8 mouse cellular contexts compared by ENCODE assay signal in the genomic region with DNA sequence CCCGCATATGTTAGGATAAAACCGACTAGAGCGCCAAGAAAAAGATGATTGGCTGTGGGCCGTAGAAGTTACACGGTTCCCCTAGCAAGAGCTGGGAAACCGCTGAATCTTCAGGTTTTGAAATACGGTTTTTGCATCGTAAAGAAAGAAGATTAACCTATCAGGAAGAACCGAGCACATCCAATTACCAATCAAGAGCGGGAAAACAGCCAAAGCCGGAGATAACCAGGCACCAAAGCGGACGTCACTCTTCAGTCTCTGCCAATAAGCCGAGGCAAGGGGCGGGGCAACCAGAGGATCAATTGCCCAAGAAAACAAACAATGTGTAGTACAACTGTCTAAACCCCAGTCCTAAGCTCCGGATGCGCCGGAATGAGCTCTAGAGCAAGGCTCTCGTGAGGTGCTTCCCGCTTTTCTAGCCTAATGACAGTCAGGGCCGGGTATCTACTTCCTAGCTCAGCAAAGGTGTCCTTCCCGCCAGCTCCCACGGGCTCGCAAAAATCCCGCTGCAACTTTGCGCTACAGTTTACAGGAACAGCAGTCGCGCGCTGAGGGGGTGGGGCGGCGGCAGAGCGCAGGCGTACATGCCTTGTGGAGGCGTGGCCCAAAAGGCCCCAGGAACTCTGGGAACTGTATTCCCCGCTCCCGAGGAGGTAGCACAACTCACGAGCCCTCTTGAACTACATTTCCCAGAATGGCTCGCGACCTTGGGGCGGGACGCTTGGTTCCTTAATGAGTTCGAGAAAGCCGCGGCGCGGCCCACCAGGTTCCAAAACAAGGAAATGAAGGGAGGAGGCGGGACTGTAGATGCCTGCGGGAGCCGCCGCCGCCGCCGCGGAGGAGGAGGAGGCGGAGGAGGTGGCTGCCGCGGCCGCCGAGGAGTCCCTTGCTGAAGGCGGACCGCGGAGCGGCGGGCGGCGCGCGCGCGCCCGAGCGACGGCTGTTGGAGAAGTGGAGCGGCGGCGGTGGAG. TPM values are rescaled to one million over a fixed set of nuclear protein-coding genes. Genes with fewer than 3 reads are reported as not detected.
DNase-seq lines count a peak whose midpoint lies in the region; ATAC-seq and TF ChIP-seq lines count a peak whose summit lies in the region.

No protein-coding gene starts in this region.

- under 1% methylated on average over 65 of the region's 76 CpGs for WGBS in forebrain, embryonic 11.5 days
- under 1% methylated on average over 75 of the region's 76 CpGs for WGBS in heart, embryonic 16.5 days
- under 1% methylated on average over 74 of the region's 76 CpGs for WGBS in liver, embryonic 15.5 days (ENCODE audit: insufficient replicate concordance)
- under 1% methylated on average over 76 of the region's 76 CpGs for WGBS in neural tube, embryonic 12.5 days

- H3K27me3 ChIP-seq in CH12.LX (replicated peaks): no peaks in the 10 kb centered on the region
- no peaks in the 10 kb centered on the region for H3K27me3 ChIP-seq in forebrain, embryonic 11.5 days (ENCODE audit: control insufficient read depth, insufficient read depth, low read length)
- no peaks in the 10 kb centered on the region for H3K27me3 ChIP-seq in heart, embryonic 16.5 days (ENCODE audit: control insufficient read depth, insufficient read depth, low read length)
- no peaks in the 10 kb centered on the region for H3K27me3 ChIP-seq in liver, embryonic 15.5 days
- no peaks in the 10 kb centered on the region for H3K27me3 ChIP-seq in neural tube, embryonic 12.5 days (replicated peaks)

- dilution Hi-C loops in CH12.LX (cut with MboI; ENCODE audit: extremely low pct_ligation_motif_present, extremely low pct_unique_long_range_greater_than_20kb, low sequenced_read_pairs): no loop called here

- peak overlapping the region; percentile 77 to 92 (median 89) for H3K4me3 ChIP-seq in CH12.LX (replicated peaks in 1 of 3; ENCODE audit: low read depth in 2 of 3, low read length in 2 of 3, poor library complexity in 1 of 3)
- peak overlapping the region; percentile 87 for H3K4me3 ChIP-seq in forebrain, embryonic 11.5 days (ENCODE audit: low read depth, low read length)
- H3K4me3 ChIP-seq in heart, embryonic 16.5 days (ENCODE audit: low read length): peak overlapping the region; percentile 96
- peak overlapping the region; percentile 97 for H3K4me3 ChIP-seq in liver, embryonic 15.5 days (replicated peaks)
- peak overlapping the region; percentile 90 for H3K4me3 ChIP-seq in neural tube, embryonic 12.5 days

- H3K36me3 ChIP-seq in CH12.LX (replicated peaks in 1 of 2; ENCODE audit: control insufficient read depth in 1 of 2, insufficient read depth in 1 of 2, low read length in 1 of 2): no peaks in the 10 kb centered on the region
- no peaks in the 10 kb centered on the region for H3K36me3 ChIP-seq in forebrain, embryonic 11.5 days (ENCODE audit: control insufficient read depth, insufficient read depth, low read length)
- no peaks in the 10 kb centered on the region for H3K36me3 ChIP-seq in heart, embryonic 16.5 days (ENCODE audit: control insufficient read depth, insufficient read depth)
- H3K36me3 ChIP-seq in liver, embryonic 15.5 days (replicated peaks): no peaks in the 10 kb centered on the region
- no peaks in the 10 kb centered on the region for H3K36me3 ChIP-seq in neural tube, embryonic 12.5 days

- H3K27ac ChIP-seq in CH12.LX (ENCODE audit: insufficient read depth, low read depth): peak overlapping the region; percentile 82
- peak overlapping the region; percentile 94 for H3K27ac ChIP-seq in forebrain, embryonic 11.5 days (ENCODE audit: low read depth, low read length)
- H3K27ac ChIP-seq in heart, embryonic 16.5 days (ENCODE audit: low read length): peak overlapping the region; percentile 92
- peak overlapping the region; percentile 100 for H3K27ac ChIP-seq in liver, embryonic 15.5 days (replicated peaks)
- peak overlapping the region; percentile 86 for H3K27ac ChIP-seq in neural tube, embryonic 12.5 days

- peak; percentile 99 for DNase-seq in CH12.LX (ENCODE audit: extremely low read depth)
- DNase-seq in c-Kit-positive CD71-positive TER-119-negative erythroid progenitor cells, embryonic 14.5 days (ENCODE audit: low read depth): peak; percentile 100
- DNase-seq in forebrain, embryonic 11.5 days (ENCODE audit: low spot score): peak; percentile 98
- DNase-seq in kidney, postnatal 36 days: peak; percentile 97 to 100
- peak; percentile 99 for DNase-seq in telencephalon, adult 2 months (ENCODE audit: low read depth, low spot score)

- peak; percentile 78 for TF ChIP-seq POLR2A in CH12.LX (IDR thresholded peaks at IDR 0.05; ENCODE audit: low read depth, low read length)

- H3K79me2 ChIP-seq in CH12.LX (replicated peaks; ENCODE audit: control insufficient read depth, extremely low read depth, insufficient read depth, poor library complexity, severe bottlenecking): peaks cover 4% of the 10 kb centered on the region; the same call in 1 of the 2 replicates

- no peaks in the 10 kb centered on the region for H3K9me3 ChIP-seq in CH12.LX (replicated peaks; ENCODE audit: low read length)
- no peaks in the 10 kb centered on the region for H3K9me3 ChIP-seq in forebrain, embryonic 11.5 days (ENCODE audit: control insufficient read depth, low read length)
- H3K9me3 ChIP-seq in heart, embryonic 16.5 days (replicated peaks; ENCODE audit: control insufficient read depth, low read length): no peaks in the 10 kb centered on the region
- H3K9me3 ChIP-seq in liver, embryonic 15.5 days (replicated peaks): no peaks in the 10 kb centered on the region
- no peaks in the 10 kb centered on the region for H3K9me3 ChIP-seq in neural tube, embryonic 12.5 days

- H3K4me1 ChIP-seq in CH12.LX (ENCODE audit: control insufficient read depth in 1 of 2, insufficient read depth in 2 of 2): peaks cover 3 to 23% of the 10 kb centered on the region in 2 experiments
- peaks cover 8% of the 10 kb centered on the region for H3K4me1 ChIP-seq in forebrain, embryonic 11.5 days (replicated peaks; ENCODE audit: control insufficient read depth, insufficient read depth, low read length)
- H3K4me1 ChIP-seq in heart, embryonic 16.5 days (ENCODE audit: control insufficient read depth, insufficient read depth, low read length): peaks cover 15% of the 10 kb centered on the region
- peaks cover 30% of the 10 kb centered on the region for H3K4me1 ChIP-seq in liver, embryonic 15.5 days (replicated peaks)
- H3K4me1 ChIP-seq in neural tube, embryonic 12.5 days: peaks cover 15% of the 10 kb centered on the region

- H3K4me2 ChIP-seq in CH12.LX (ENCODE audit: insufficient read depth, low read depth, poor library complexity, severe bottlenecking): peak overlapping the region; percentile 74; the same call in 1 of the 2 replicates
- H3K4me2 ChIP-seq in forebrain, embryonic 11.5 days (ENCODE audit: low read depth, low read length, severe bottlenecking): peak overlapping the region; percentile 71
- peak overlapping the region; percentile 87 for H3K4me2 ChIP-seq in heart, embryonic 16.5 days (ENCODE audit: low read depth, low read length)
- peak overlapping the region; percentile 90 for H3K4me2 ChIP-seq in liver, embryonic 15.5 days
- H3K4me2 ChIP-seq in neural tube, embryonic 12.5 days (replicated peaks): peak overlapping the region; percentile 71

- peak overlapping the region; percentile 78 for H3K9ac ChIP-seq in CH12.LX (ENCODE audit: insufficient read depth, low read depth)
- H3K9ac ChIP-seq in forebrain, embryonic 11.5 days (ENCODE audit: low read length): peak overlapping the region; percentile 87
- peak overlapping the region; percentile 93 for H3K9ac ChIP-seq in heart, embryonic 16.5 days (ENCODE audit: low read length)
- H3K9ac ChIP-seq in liver, embryonic 15.5 days: peak overlapping the region; percentile 88
- H3K9ac ChIP-seq in neural tube, embryonic 12.5 days: peak overlapping the region; percentile 82

- no peak for TF ChIP-seq CTCF in CH12.LX (conservative IDR thresholded peaks at IDR 0.05 in 1 of 2, IDR thresholded peaks at IDR 0.05 in 1 of 2; ENCODE audit: low read depth in 2 of 2, low read length in 2 of 2)

- ATAC-seq in forebrain, embryonic 11.5 days (replicated peaks; ENCODE audit: low FRiP score): peak; percentile 98
- peak; percentile 98 for ATAC-seq in heart, embryonic 16.5 days (replicated peaks; ENCODE audit: extremely low read depth, insufficient read depth, low FRiP score)
- peak; percentile 96 for ATAC-seq in liver, embryonic 15.5 days (ENCODE audit: insufficient read depth)
- ATAC-seq in neural tube, embryonic 12.5 days (ENCODE audit: low FRiP score, low read depth): peak; percentile 98

- TF ChIP-seq RAD21 in CH12.LX (IDR thresholded peaks at IDR 0.05; ENCODE audit: low read depth, low read length): no peak

- no peak for TF ChIP-seq EP300 in CH12.LX (IDR thresholded peaks at IDR 0.05; ENCODE audit: low read length)

- in situ Hi-C loops in CH12.LX (cut with MboI; ENCODE audit: low pct_ligation_motif_present, low pct_unique_long_range_greater_than_20kb, low sequenced_read_pairs): no loop called here

TF ChIP-seq in CH12.LX, 34 proteins besides CTCF, POLR2A, EP300 and RAD21 (continues in another document):
- TF ChIP-seq CHD2 (IDR thresholded peaks at IDR 0.05; ENCODE audit: low read length): peak; percentile 77
- TF ChIP-seq ETS1 (conservative IDR thresholded peaks at IDR 0.05; ENCODE audit: low read depth, low read length): no peak
- no peak for TF ChIP-seq ZKSCAN1 (IDR thresholded peaks at IDR 0.05; ENCODE audit: borderline replicate concordance, low read depth, low read length)
- TF ChIP-seq MAFK (IDR thresholded peaks at IDR 0.05; ENCODE audit: insufficient replicate concordance, low read length): peak; percentile 84; the same call in 1 of the 2 replicates
- TF ChIP-seq USF1 (IDR thresholded peaks at IDR 0.05; ENCODE audit: low read depth, low read length): no peak
- no peak for TF ChIP-seq MYC (IDR thresholded peaks at IDR 0.05; ENCODE audit: low read depth, low read length)

RNA-seq across cellular contexts. Expression of gene Cdk19, which starts 9.5 kb away (rescaled TPM):
- total RNA-seq in CH12.LX (2012; rRNA removed): 2.0 and 3.3 TPM in 2 replicates
- total RNA-seq in CH12.LX (2014; rRNA removed): 4.7 and 4.8 TPM in 2 replicates
- 3.4 and 4.0 TPM in 2 replicates for polyA plus RNA-seq in CH12.LX (2012; ENCODE audit: insufficient read length, low read depth)
- polyA plus RNA-seq in forebrain, embryonic 11.5 days (2014; fragmentation: Nextera tagmentation; extraction: Ambion mirVana): 8.0 and 9.4 TPM in 2 replicates
- 6.5 and 7.0 TPM in 2 replicates for polyA plus RNA-seq in heart, embryonic 16.5 days (2015; fragmentation: Nextera tagmentation; extraction: Ambion mirVana)
- polyA plus RNA-seq in liver, embryonic 15.5 days (2015; fragmentation: Nextera tagmentation; extraction: Ambion mirVana): 2.9 and 3.5 TPM in 2 replicates
- polyA plus RNA-seq in neural tube, embryonic 12.5 days (2016; fragmentation: Nextera tagmentation; extraction: Ambion mirVana): 11.9 and 12.9 TPM in 2 replicates

RNA-seq across cellular contexts. Expression of gene Amd1, which starts 46.9 kb away (rescaled TPM):
- total RNA-seq in CH12.LX (2012; rRNA removed) (88.3 and 133 TPM in 2 replicates), CH12.LX (2014; rRNA removed) (266 and 267 TPM in 2 replicates)
- 128 and 165 TPM in 2 replicates for polyA plus RNA-seq in CH12.LX (2012; ENCODE audit: insufficient read length, low read depth)
- 94.8 and 108 TPM in 2 replicates for polyA plus RNA-seq in forebrain, embryonic 11.5 days (2014; fragmentation: Nextera tagmentation; extraction: Ambion mirVana)
- polyA plus RNA-seq in heart, embryonic 16.5 days (2015; fragmentation: Nextera tagmentation; extraction: Ambion mirVana): 31.3 and 35.4 TPM in 2 replicates
- polyA plus RNA-seq in liver, embryonic 15.5 days (2015; fragmentation: Nextera tagmentation; extraction: Ambion mirVana): 40.8 and 41.9 TPM in 2 replicates
- polyA plus RNA-seq in neural tube, embryonic 12.5 days (2016; fragmentation: Nextera tagmentation; extraction: Ambion mirVana): 50.5 and 52.4 TPM in 2 replicates

Comparison
In these comparisons a context has a peak if more than half of its experiments do, and no peak if none do; other contexts are left out.
1. Peak in every context shown above with its lines: DNase-seq, ATAC-seq, H3K4me3 ChIP-seq and H3K27ac ChIP-seq.